ENCODE assay signal across 22 mouse cellular contexts in genomic region chr12:108592866-108593265, GRCm38 (mm10). TPM values are rescaled to one million over a fixed set of nuclear protein-coding genes. Genes with fewer than 3 reads are reported as not detected.
DNase-seq lines count a peak whose midpoint lies in the region; ATAC-seq lines count a peak whose summit lies in the region.
"Had no signal": no experiment of that assay in that cellular context is flagged by ENCODE, and none has a peak within 500 bp of the region (broad histone marks: within the 10 kb centered on the region; RNA-seq: fewer than 3 reads in every experiment).

No protein-coding gene starts in this region.

- no peak overlapping the region for H3K9ac ChIP-seq in midbrain, embryonic 11.5 days (ENCODE audit: low read length)
- no peak overlapping the region for H3K9ac ChIP-seq in midbrain, embryonic 13.5 days (replicated peaks)

- H3K27me3 ChIP-seq in midbrain, embryonic 11.5 days (ENCODE audit: control insufficient read depth, insufficient read depth, low read length), result no peaks in the 10 kb centered on the region
- H3K27me3 ChIP-seq in midbrain, embryonic 13.5 days, result no peaks in the 10 kb centered on the region
- H3K27me3 ChIP-seq in embryonic facial prominence, embryonic 10.5 days (replicated peaks; ENCODE audit: low read depth, poor library complexity, severe bottlenecking), result no peaks in the 10 kb centered on the region
- H3K27me3 ChIP-seq: Patski had no signal

- H3K36me3 ChIP-seq in midbrain, embryonic 11.5 days (ENCODE audit: control insufficient read depth, insufficient read depth, low read length), result no peaks in the 10 kb centered on the region
- H3K36me3 ChIP-seq in midbrain, embryonic 13.5 days, result peaks cover 4% of the 10 kb centered on the region
- peaks cover 32% of the 10 kb centered on the region for H3K36me3 ChIP-seq in embryonic facial prominence, embryonic 10.5 days (replicated peaks)
- H3K36me3 ChIP-seq: G1E had no signal

- H3K4me3 ChIP-seq in midbrain, embryonic 11.5 days (ENCODE audit: low read depth, low read length), result no peak overlapping the region
- no peak overlapping the region for H3K4me3 ChIP-seq in midbrain, embryonic 13.5 days (replicated peaks)
- no peak overlapping the region for H3K4me3 ChIP-seq in embryonic facial prominence, embryonic 10.5 days

- H3K4me2 ChIP-seq in midbrain, embryonic 11.5 days, result no peak overlapping the region
- H3K4me2 ChIP-seq in midbrain, embryonic 13.5 days (replicated peaks), result no peak overlapping the region

- peak; percentile 78 for DNase-seq in heart, adult 11 months
- no peak for DNase-seq in heart, postnatal 14 days
- peak; percentile 69 for DNase-seq in midbrain, embryonic 11.5 days (ENCODE audit: low spot score, missing footprints)
- DNase-seq in brain, adult 2 months (ENCODE audit: low read depth, low spot score), result peak; percentile 9
- no peak for DNase-seq in embryonic facial prominence, embryonic 10.5 days (ENCODE audit: low spot score)
- DNase-seq: adrenal gland, adult 2 months; adrenal gland, adult 8-10 months; adrenal gland, postnatal 10 days; adrenal gland, postnatal 14 days; adrenal gland, postnatal 25 days; adrenal gland, postnatal 36 days; B cell, adult 2 months; cerebellum, adult 11 months; cerebellum, adult 11-12 months; cerebellum, adult 18-20 months; cerebellum, adult 2 months had no signal

- WGBS in midbrain, embryonic 11.5 days, result 80% methylated on average over 6 of the region's 6 CpGs
- 91% methylated on average over 6 of the region's 6 CpGs for WGBS in midbrain, embryonic 13.5 days
- 93% methylated on average over 6 of the region's 6 CpGs for WGBS in embryonic facial prominence, embryonic 10.5 days

- H3K9me3 ChIP-seq in midbrain, embryonic 11.5 days (ENCODE audit: control insufficient read depth, low read length), result no peaks in the 10 kb centered on the region
- no peaks in the 10 kb centered on the region for H3K9me3 ChIP-seq in midbrain, embryonic 13.5 days
- H3K9me3 ChIP-seq in embryonic facial prominence, embryonic 10.5 days, result no peaks in the 10 kb centered on the region

- no peaks in the 10 kb centered on the region for H3K4me1 ChIP-seq in midbrain, embryonic 11.5 days (ENCODE audit: control insufficient read depth, insufficient read depth, low read length)
- H3K4me1 ChIP-seq in midbrain, embryonic 13.5 days (replicated peaks), result peaks cover 12% of the 10 kb centered on the region; the same call in 1 of the 2 replicates
- H3K4me1 ChIP-seq in embryonic facial prominence, embryonic 10.5 days, result no peaks in the 10 kb centered on the region

- H3K27ac ChIP-seq in midbrain, embryonic 11.5 days (ENCODE audit: low read depth, low read length), result no peak overlapping the region
- H3K27ac ChIP-seq in midbrain, embryonic 13.5 days, result no peak overlapping the region
- no peak overlapping the region for H3K27ac ChIP-seq in embryonic facial prominence, embryonic 10.5 days (replicated peaks)

- ATAC-seq in midbrain, embryonic 11.5 days (ENCODE audit: low FRiP score), result no peak
- ATAC-seq in midbrain, embryonic 13.5 days, result no peak
- ATAC-seq: activated CD4-positive, CD25-positive, alpha-beta regulatory T cell, adult 4 months; CD4-positive, CD25-positive, alpha-beta regulatory T cell, adult 4 months; Patski had no signal

- intact Hi-C loops in heart, postnatal 14 days (cut with DNase I), result no loop called here

RNA-seq across cellular contexts. Expression of gene Evl, which starts 38.3 kb away (rescaled TPM):
- 10 to 100 TPM; 76.2 to 76.8 TPM for total RNA-seq in heart, postnatal 14 days (2021)
- polyA plus RNA-seq in midbrain, embryonic 11.5 days (2014; fragmentation: Nextera tagmentation; extraction: Ambion mirVana), result 102 and 119 TPM in 2 replicates
- polyA plus RNA-seq in midbrain, embryonic 13.5 days (2015; fragmentation: Nextera tagmentation; extraction: Ambion mirVana), result 200 and 204 TPM in 2 replicates
- polyA plus RNA-seq in embryonic facial prominence, embryonic 10.5 days (2016; fragmentation: Nextera tagmentation; extraction: Ambion mirVana), result 58.3 and 60.2 TPM in 2 replicates
- total RNA-seq: G1E, MEL had no signal
- polyA plus RNA-seq: G1E had no signal

Comparison
In these comparisons a context has a peak if more than half of its experiments do, and no peak if none do; other contexts are left out.
1. DNase-seq: peak in heart, adult 11 months (single experiment), midbrain, embryonic 11.5 days (single experiment) and brain, adult 2 months (single experiment); none in heart, postnatal 14 days (0 of 2) and embryonic facial prominence, embryonic 10.5 days (single experiment).